Mouse (Mus musculus) hindbrain, embryonic 14.5 days (tissue): Measurements from ENCODE around the gene Olfr1290. TPM values are rescaled to one million over a fixed set of nuclear protein-coding genes. Genes with fewer than 3 reads are reported as not detected.

ENCODE experiments used
- ATAC-seq: fragments of 200-750 bp; cut with Nextera tagmentation; 2 replicates; pipeline ENCODE4 v1.8.0; 2017; ENCODE audit warnings: moderate number of reproducible peaks, mild to moderate bottlenecking, moderate TSS enrichment, moderate library complexity; ENCODE audit not compliant: low FRiP score
- DNase-seq: peaks from one replicate; pipeline ENCODE4 v3.0.0-alpha.2; 2015; ENCODE audit warnings: low spot score
- H3K27ac ChIP-seq: fragments of 300-500 bp; sonication (generic); 2 replicates; pipeline ENCODE4 v1.5.1; 2014; ENCODE audit warnings: mild to moderate bottlenecking, moderate library complexity
- H3K27me3 ChIP-seq: fragments of 300-500 bp; sonication (generic); 2 replicates; pipeline ENCODE4 v1.6.1; 2014; ENCODE audit warnings: mild to moderate bottlenecking, low read length, mixed read lengths; ENCODE audit not compliant: control insufficient read depth, insufficient read depth
- H3K36me3 ChIP-seq: fragments of 300-500 bp; sonication (generic); replicated peaks from 2 replicates; pipeline ENCODE4 v1.6.1; 2014; ENCODE audit not compliant: control insufficient read depth, insufficient read depth
- H3K4me1 ChIP-seq: fragments of 300-500 bp; sonication (generic); replicated peaks from 2 replicates; pipeline ENCODE4 v1.6.1; 2014; ENCODE audit warnings: antibody characterized with exemption, low read length, mixed read lengths; ENCODE audit not compliant: control insufficient read depth, insufficient read depth
- H3K4me2 ChIP-seq: fragments of 300-500 bp; sonication (generic); replicated peaks from 2 replicates; pipeline ENCODE4 v1.6.1; 2014; ENCODE audit warnings: mild to moderate bottlenecking, moderate library complexity
- H3K4me3 ChIP-seq: fragments of 300-500 bp; sonication (generic); replicated peaks from 2 replicates; pipeline ENCODE4 v1.5.1; 2014; ENCODE audit warnings: mild to moderate bottlenecking, low read length
- H3K9ac ChIP-seq: fragments of 300-500 bp; sonication (generic); 2 replicates; pipeline ENCODE4 v1.6.1; 2014
- H3K9me3 ChIP-seq: fragments of 300-500 bp; sonication (generic); 2 replicates; pipeline ENCODE4 v1.6.1; 2016; ENCODE audit warnings: low read length; ENCODE audit not compliant: control insufficient read depth
- WGBS: fragments of 180-500 bp; shearing (Covaris S2); extraction: QIAGEN DNeasy Blood & Tissue Kit; methylation state at CpG from one replicate; pipeline ENCODE4 v1.1.7; 2014; 5-methylcytosine and 5-hydroxymethylcytosine counted together
- polyA plus RNA-seq: library from polyadenylated mRNA; unstranded; fragments of >200 nt; fragmentation: Nextera tagmentation; extraction: Ambion mirVana; gene quantifications from 2 replicates; pipeline ENCODE4 v1.2.1, GENCODE M21; 2014

Olfr1290 gene
- not detected in 2 replicates for polyA plus RNA-seq

- no peak within 1 kb of the TSS for H3K4me3 ChIP-seq
- H3K4me1 ChIP-seq = no peaks in the 10 kb centered on the region
- ATAC-seq (no peak), DNase-seq (no peak)
- no peaks in the 10 kb centered on the region for H3K27me3 ChIP-seq
- no peak within 1 kb of the TSS for H3K4me2 ChIP-seq
- no peak within 1 kb of the TSS for H3K9ac ChIP-seq
- 85% methylated on average over 5 of the region's 5 CpGs for WGBS
- no peak within 1 kb of the TSS for H3K27ac ChIP-seq
- H3K36me3 ChIP-seq = no peaks in the 10 kb centered on the region
- no peaks in the 10 kb centered on the region for H3K9me3 ChIP-seq
These were observed at the start of gene Olfr1290 for GRCm38 (mm10) chr2:111493729-111494128. TSS of gene Olfr1290 (minus strand) at chr2:111493829.

DNA sequence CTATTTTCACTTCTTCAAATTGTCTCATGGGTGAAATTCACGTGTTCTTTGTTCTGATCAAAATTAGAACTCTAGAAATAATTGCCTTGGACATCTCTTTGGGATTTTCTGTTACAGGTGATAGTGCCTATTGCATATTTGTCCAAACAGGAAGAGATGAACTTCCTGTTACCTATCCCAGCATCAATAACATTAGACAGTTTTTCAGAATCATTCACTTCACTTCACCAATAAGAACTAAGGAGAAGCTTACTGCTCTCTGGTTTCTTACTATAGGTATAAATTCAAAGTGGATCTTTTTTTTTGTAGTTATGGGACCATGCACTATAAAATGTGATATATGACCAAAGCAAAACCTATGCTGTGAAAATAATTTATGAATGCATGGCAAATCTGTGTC lies 46.6 kb upstream of the Olfr1290 start, which contains the start of gene Olfr1294:
Gene Olfr1294, minus strand, starts transcription at position 101 of the 400 bp plus-strand sequence.
- no peak within 1 kb of the TSS for H3K9ac ChIP-seq
- no peak for ATAC-seq
- H3K4me3 ChIP-seq = no peak within 1 kb of the TSS
- no peak within 1 kb of the TSS for H3K4me2 ChIP-seq
- H3K27me3 ChIP-seq = no peaks in the 10 kb centered on the region
- no peaks in the 10 kb centered on the region for H3K36me3 ChIP-seq
- H3K4me1 ChIP-seq = no peaks in the 10 kb centered on the region
- no peak for DNase-seq
- 53% methylated on average over 1 of the region's 1 CpGs for WGBS
- no peak within 1 kb of the TSS for H3K27ac ChIP-seq
- H3K9me3 ChIP-seq = no peaks in the 10 kb centered on the region

GRCm38 (mm10) chr2:111524903-111525302 lies 31.3 kb upstream of the Olfr1290 start, which contains the start of gene Olfr1293-ps:
TSS of gene Olfr1293-ps (plus strand) at chr2:111525203.
- ATAC-seq (no peak), DNase-seq (no peak)
- no peaks in the 10 kb centered on the region for H3K4me1 ChIP-seq
- WGBS = 93% methylated on average over 1 of the region's 1 CpGs
- no peaks in the 10 kb centered on the region for H3K27me3 ChIP-seq
- H3K4me2 ChIP-seq = no peak within 1 kb of the TSS
- H3K9ac ChIP-seq = no peak within 1 kb of the TSS
- no peak within 1 kb of the TSS for H3K27ac ChIP-seq
- H3K9me3 ChIP-seq = peaks cover 2% of the 10 kb centered on the region; the same call in 1 of the 2 replicates
- H3K4me3 ChIP-seq = no peak within 1 kb of the TSS
- H3K36me3 ChIP-seq = no peaks in the 10 kb centered on the region

DNA sequence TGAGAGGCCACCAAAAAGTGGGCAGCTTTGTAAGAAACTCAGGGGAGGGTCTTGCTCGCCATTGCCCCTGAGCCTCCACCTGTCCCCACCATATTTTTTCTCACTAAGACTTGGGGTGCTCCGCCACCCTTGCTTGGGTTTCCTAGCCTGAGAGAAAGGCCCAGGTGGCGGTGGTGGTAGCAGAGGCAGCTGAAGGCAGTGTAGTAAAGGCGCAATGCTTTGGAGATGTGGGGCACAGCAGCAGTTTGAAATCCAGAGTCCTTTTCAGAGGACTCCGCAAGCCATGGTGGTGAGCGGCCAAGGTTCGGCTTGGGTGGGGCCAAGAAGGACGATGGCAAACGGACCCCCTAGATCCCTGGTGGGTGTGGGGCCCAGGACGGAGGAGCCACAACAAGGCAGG lies 23.8 kb upstream of the Olfr1290 start:
- no peak overlapping the region for H3K9ac ChIP-seq
- WGBS = 95% methylated on average over 10 of the region's 10 CpGs
- no peaks in the 10 kb centered on the region for H3K36me3 ChIP-seq
- H3K4me1 ChIP-seq = no peaks in the 10 kb centered on the region
- H3K4me3 ChIP-seq = no peak overlapping the region
- no peak for DNase-seq
- H3K9me3 ChIP-seq = peaks cover 7% of the 10 kb centered on the region
- H3K4me2 ChIP-seq = no peak overlapping the region
- ATAC-seq = 0 out of 2 replicates have a peak, but pooled peaks have one; percentile 21
- no peak overlapping the region for H3K27ac ChIP-seq
- no peaks in the 10 kb centered on the region for H3K27me3 ChIP-seq

GRCm38 (mm10) chr2:111496880-111497279 lies 3.3 kb upstream of the Olfr1290 start, which contains the start of gene Olfr1291-ps1:
TSS of gene Olfr1291-ps1 (plus strand) at chr2:111497180.
- ATAC-seq (no peak), DNase-seq (no peak)
- no peak within 1 kb of the TSS for H3K4me3 ChIP-seq
- no peak within 1 kb of the TSS for H3K27ac ChIP-seq
- H3K4me2 ChIP-seq = no peak within 1 kb of the TSS
- no peaks in the 10 kb centered on the region for H3K9me3 ChIP-seq
- no peaks in the 10 kb centered on the region for H3K4me1 ChIP-seq
- H3K9ac ChIP-seq = no peak within 1 kb of the TSS
- WGBS = 93% methylated on average over 3 of the region's 3 CpGs
- H3K36me3 ChIP-seq = no peaks in the 10 kb centered on the region
- H3K27me3 ChIP-seq = no peaks in the 10 kb centered on the region

DNA sequence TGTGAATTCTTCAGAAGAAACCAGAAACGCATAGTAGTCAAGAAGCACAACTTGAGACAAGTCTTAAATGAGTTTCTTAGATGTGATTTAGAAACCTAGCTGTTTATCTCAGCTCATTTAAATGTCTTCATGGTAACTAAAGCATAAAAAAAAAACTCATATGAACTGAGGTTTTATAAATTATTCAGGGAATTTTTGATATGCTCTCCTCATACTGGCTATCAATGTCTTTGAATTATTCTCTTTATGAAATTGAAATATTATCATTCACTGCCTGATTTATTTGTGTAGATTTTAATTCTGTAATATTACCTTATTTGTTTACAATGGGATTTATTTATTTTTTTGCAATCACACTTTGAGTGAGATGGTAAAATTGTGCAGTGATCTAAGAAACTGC lies 13.1 kb downstream of the Olfr1290 start, which contains the start of gene Olfr1289:
Gene Olfr1289, plus strand, starts transcription at position 301 of the 400 bp plus-strand sequence.
- Histone ChIP-seq H3K4me1 (no peaks in the 10 kb centered on the region), H3K9me3 (no peaks in the 10 kb centered on the region), H3K27ac (no peak within 1 kb of the TSS), H3K27me3 (no peaks in the 10 kb centered on the region), H3K9ac (no peak within 1 kb of the TSS), H3K36me3 (no peaks in the 10 kb centered on the region), H3K4me2 (no peak within 1 kb of the TSS), H3K4me3 (no peak within 1 kb of the TSS)
- WGBS = 67% methylated on average over 1 of the region's 1 CpGs
- DNase-seq (no peak), ATAC-seq (no peak)

DNA sequence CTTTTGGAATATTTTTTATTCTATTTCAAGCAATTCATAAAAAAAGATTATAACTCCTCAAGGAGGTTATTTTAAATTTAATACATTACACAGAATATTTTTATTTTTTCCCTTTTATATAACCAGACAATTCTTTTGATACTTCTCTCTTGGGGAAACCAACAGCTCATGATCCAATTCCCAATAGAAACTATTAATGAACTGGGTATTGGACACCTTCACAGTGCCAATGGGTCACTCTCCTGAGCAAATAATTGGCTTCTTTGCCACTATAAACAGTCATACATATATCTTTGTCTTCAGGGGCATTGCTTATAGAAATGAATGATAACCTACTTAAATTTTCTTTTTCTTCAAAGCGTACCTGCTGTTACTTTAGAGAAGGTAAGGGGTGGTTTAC lies 19.8 kb downstream of the Olfr1290 start, which contains the start of gene Olfr1288:
Gene Olfr1288, plus strand, starts transcription at position 301 of the 400 bp plus-strand sequence.
- H3K27me3 ChIP-seq = no peaks in the 10 kb centered on the region
- no peaks in the 10 kb centered on the region for H3K4me1 ChIP-seq
- H3K36me3 ChIP-seq = no peaks in the 10 kb centered on the region
- no peak for DNase-seq
- no peaks in the 10 kb centered on the region for H3K9me3 ChIP-seq
- H3K4me3 ChIP-seq = no peak within 1 kb of the TSS
- H3K9ac ChIP-seq = no peak within 1 kb of the TSS
- no peak within 1 kb of the TSS for H3K27ac ChIP-seq
- no peak within 1 kb of the TSS for H3K4me2 ChIP-seq
- no peak for ATAC-seq
- WGBS = 98% methylated on average over 1 of the region's 1 CpGs

- H3K27ac ChIP-seq = no peak within 1 kb of the TSS
- H3K36me3 ChIP-seq = no peaks in the 10 kb centered on the region
- H3K4me2 ChIP-seq = no peak within 1 kb of the TSS
- H3K9me3 ChIP-seq = no peaks in the 10 kb centered on the region
- DNase-seq = no peak
- no peaks in the 10 kb centered on the region for H3K4me1 ChIP-seq
- WGBS = 90% methylated on average over 1 of the region's 1 CpGs
- no peaks in the 10 kb centered on the region for H3K27me3 ChIP-seq
- no peak within 1 kb of the TSS for H3K4me3 ChIP-seq
- no peak within 1 kb of the TSS for H3K9ac ChIP-seq
- no peak for ATAC-seq
These were observed 44.8 kb downstream of the Olfr1290 start, which contains the start of gene Olfr1287 for GRCm38 (mm10) chr2:111448842-111449241. TSS of gene Olfr1287 (plus strand) at chr2:111449142.
